Mouse (Mus musculus): ENCODE measurements around the gene Map7d3. TPM values are rescaled to one million over a fixed set of nuclear protein-coding genes. Genes with fewer than 3 reads are reported as not detected.

Gene Map7d3
- polyA plus RNA-seq, 1 experiment: 0.06 TPM

GRCm38 (mm10) chrX:56752144-56752543 lies 70.0 kb downstream of the Map7d3 start:
- TF ChIP-seq USF1 (IDR thresholded peaks at IDR 0.05; ENCODE audit: low read depth) (no peak), CEBPB (IDR thresholded peaks at IDR 0.05; ENCODE audit: low read depth) (no peak), FOSL1 (IDR thresholded peaks at IDR 0.05; ENCODE audit: insufficient read depth, low read length, poor library complexity, severe bottlenecking) (no peak), MYOD1 (IDR thresholded peaks at IDR 0.05; ENCODE audit: control insufficient read depth, insufficient read length, low read depth) (no peak), CTCF (IDR thresholded peaks at IDR 0.05; ENCODE audit: control insufficient read depth, insufficient read depth, insufficient read length) (no peak), MYOG (IDR thresholded peaks at IDR 0.05; ENCODE audit: control insufficient read depth, extremely low read depth, insufficient read length) (no peak), MAX (IDR thresholded peaks at IDR 0.05) (no peak)
- no peaks in the 10 kb centered on the region for H3K27me3 ChIP-seq (ENCODE audit: control insufficient read depth, insufficient read depth, insufficient read length)
- no peaks in the 10 kb centered on the region for H3K79me3 ChIP-seq (ENCODE audit: low read depth)
- H3K4me3 ChIP-seq (ENCODE audit: insufficient read depth, poor library complexity, severe bottlenecking): no peak overlapping the region
- no peaks in the 10 kb centered on the region for H3K79me2 ChIP-seq (ENCODE audit: control insufficient read depth, insufficient read depth)
- H3ac ChIP-seq (ENCODE audit: control insufficient read depth, insufficient read length, low read depth): no peak overlapping the region
- H3K36me3 ChIP-seq (ENCODE audit: control insufficient read depth, insufficient read depth): no peaks in the 10 kb centered on the region

GRCm38 (mm10) chrX:56751536-56751935 lies 70.6 kb downstream of the Map7d3 start:
- Histone ChIP-seq H3ac (ENCODE audit: control insufficient read depth, insufficient read length, low read depth) (no peak overlapping the region), H3K27me3 (ENCODE audit: control insufficient read depth, insufficient read depth, insufficient read length) (no peaks in the 10 kb centered on the region), H3K4me3 (ENCODE audit: insufficient read depth, poor library complexity, severe bottlenecking) (no peak overlapping the region), H3K36me3 (ENCODE audit: control insufficient read depth, insufficient read depth) (no peaks in the 10 kb centered on the region), H3K79me2 (ENCODE audit: control insufficient read depth, insufficient read depth) (no peaks in the 10 kb centered on the region), H3K79me3 (ENCODE audit: low read depth) (no peaks in the 10 kb centered on the region)
- TF ChIP-seq USF1 (IDR thresholded peaks at IDR 0.05; ENCODE audit: low read depth): no peak

Other genes with a start within 250 kb of the Map7d3 start
- gene Mmgt1, start 224.3 kb downstream of the Map7d3 start, polyA plus RNA-seq (2012; fragmentation: generic; extraction: Trizol): 11.7 TPM
- gene Slc9a6, start 212.6 kb downstream of the Map7d3 start, polyA plus RNA-seq (2012; fragmentation: generic; extraction: Trizol): 7.2 TPM
- gene Fhl1, start 90.5 kb downstream of the Map7d3 start, polyA plus RNA-seq (2012; fragmentation: generic; extraction: Trizol): 42.8 TPM
- gene Adgrg4, start 47.8 kb upstream of the Map7d3 start, polyA plus RNA-seq (2012; fragmentation: generic; extraction: Trizol): not detected
- not detected for gene Brs3, start 220.7 kb upstream of the Map7d3 start, polyA plus RNA-seq (2012; fragmentation: generic; extraction: Trizol)
- gene Htatsf1, start 231.3 kb upstream of the Map7d3 start, polyA plus RNA-seq (2012; fragmentation: generic; extraction: Trizol): 12.6 TPM